Comparison of ENCODE assay signal across 26 mouse cellular contexts in the genomic region with DNA sequence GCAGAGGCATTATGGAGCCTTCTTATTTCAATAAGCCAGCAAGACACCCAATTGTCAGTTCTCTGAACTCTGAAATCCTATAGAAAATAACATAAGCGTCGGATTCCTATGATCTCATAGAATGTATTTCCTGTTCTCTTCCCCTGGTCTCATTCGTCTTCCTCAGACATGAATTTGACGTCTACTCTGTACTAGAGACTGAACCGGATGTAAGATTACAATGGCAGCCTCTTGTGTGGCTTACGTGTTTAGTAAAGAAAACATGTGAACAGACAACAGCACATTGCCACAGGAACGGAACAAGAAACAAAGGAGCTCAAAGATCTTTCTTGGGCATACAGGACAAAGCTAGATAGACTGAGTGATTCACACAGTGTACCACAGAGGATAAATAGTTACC.
"Had no signal": no experiment of that assay in that cellular context is flagged by ENCODE, and none has a peak within 500 bp of the region (broad histone marks: within the 10 kb centered on the region; RNA-seq: fewer than 3 reads in every experiment).

No protein-coding gene starts in this region.

- ATAC-seq: hindbrain, embryonic 16.5 days; inflammation-experienced regulatory T-cells, adult 6 months; intestine, embryonic 15.5 days; intestine, postnatal 0 days had no signal

- H3K9ac ChIP-seq: heart, embryonic 13.5 days; heart, embryonic 15.5 days; hindbrain, embryonic 12.5 days; hindbrain, embryonic 14.5 days; intestine, embryonic 15.5 days; limb, embryonic 12.5 days had no signal

- H3K4me1 ChIP-seq: heart, embryonic 10.5 days; heart, embryonic 15.5 days; hindbrain, embryonic 12.5 days; intestine, embryonic 15.5 days; limb, embryonic 12.5 days had no signal

- DNase-seq: gastrocnemius, adult 2 months; gastrocnemius, postnatal 10 days; gastrocnemius, postnatal 25 days; heart, adult 18-20 months; heart, postnatal 10 days; heart, postnatal 4 days; kidney, adult 18-20 months; kidney, adult 8-10 months; kidney, postnatal 10 days; kidney, postnatal 25 days; kidney, postnatal 4 days; liver had no signal

- H3K4me3 ChIP-seq: gastrocnemius, adult 2 months; heart, embryonic 10.5 days; heart, embryonic 13.5 days; heart, embryonic 15.5 days; hindbrain, embryonic 10.5 days; hindbrain, embryonic 12.5 days; intestine, embryonic 15.5 days; layer of hippocampus, adult 2 months; left cerebral cortex, adult 2 months; limb, embryonic 10.5 days; limb, embryonic 12.5 days had no signal

- H3K9me3 ChIP-seq: heart, embryonic 10.5 days; heart, embryonic 13.5 days; heart, embryonic 15.5 days; hindbrain, embryonic 10.5 days; hindbrain, embryonic 12.5 days; intestine, embryonic 15.5 days; limb, embryonic 10.5 days; limb, embryonic 12.5 days had no signal

- H3K27ac ChIP-seq: gastrocnemius, adult 2 months; heart, embryonic 10.5 days; heart, embryonic 13.5 days; heart, embryonic 15.5 days; hindbrain, embryonic 10.5 days; hindbrain, embryonic 12.5 days; hindbrain, embryonic 14.5 days; intestine, embryonic 15.5 days; layer of hippocampus, adult 2 months; left cerebral cortex, adult 2 months; limb, embryonic 10.5 days; limb, embryonic 12.5 days had no signal

- H3K4me2 ChIP-seq: heart, embryonic 13.5 days; heart, embryonic 15.5 days; hindbrain, embryonic 12.5 days; hindbrain, embryonic 14.5 days; intestine, embryonic 15.5 days; limb, embryonic 12.5 days had no signal

- H3K36me3 ChIP-seq: heart, embryonic 10.5 days; heart, embryonic 13.5 days; heart, embryonic 15.5 days; hindbrain, embryonic 10.5 days; hindbrain, embryonic 12.5 days; intestine, embryonic 15.5 days; limb, embryonic 10.5 days; limb, embryonic 12.5 days had no signal
